8 mouse cellular contexts compared by ENCODE assay signal in the genomic region with DNA sequence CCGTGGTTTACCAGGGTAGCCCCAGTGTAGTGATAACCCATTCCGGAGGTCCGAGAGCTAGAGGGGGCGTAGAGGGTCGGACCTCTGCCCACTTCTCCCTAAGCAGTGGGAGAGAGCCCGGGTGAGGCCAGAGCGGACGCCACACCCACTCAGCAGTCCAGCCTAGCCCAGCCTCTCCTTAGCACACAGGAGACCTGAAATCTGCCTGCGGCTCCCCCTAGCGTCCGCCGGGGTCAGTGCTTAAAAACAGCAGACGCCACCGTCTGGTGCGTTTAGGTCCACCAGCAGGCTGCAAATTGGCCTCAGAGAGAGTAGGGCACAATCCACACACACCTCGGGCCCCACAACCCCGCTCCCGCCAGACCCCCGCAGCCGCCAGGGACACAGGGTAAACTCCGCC. TPM values are rescaled to one million over a fixed set of nuclear protein-coding genes. Genes with fewer than 3 reads are reported as not detected.
A peak's percentile ranks its signal among the peaks of the same experiment; 100 is the strongest.
DNase-seq lines count a peak whose midpoint lies in the region; ATAC-seq and TF ChIP-seq lines count a peak whose summit lies in the region.

No protein-coding gene starts in this region.

- peaks cover 94% of the 10 kb centered on the region for H3K27me3 ChIP-seq in E14TG2a.4 (ENCODE audit: insufficient read depth, low read length)
- no peaks in the 10 kb centered on the region for H3K27me3 ChIP-seq in forebrain, embryonic 15.5 days

- H3K27ac ChIP-seq in forebrain, embryonic 15.5 days (replicated peaks) = no peak overlapping the region

- WGBS in forebrain, embryonic 15.5 days = under 1% methylated on average over 20 of the region's 21 CpGs
- WGBS in lung, adult 2 months = under 1% methylated on average over 21 of the region's 21 CpGs

- H3K4me1 ChIP-seq in E14TG2a.4 (replicated peaks; ENCODE audit: low read depth, low read length) = peaks cover 41% of the 10 kb centered on the region
- H3K4me1 ChIP-seq in forebrain, embryonic 15.5 days = peaks cover 38% of the 10 kb centered on the region
- H3K4me1 ChIP-seq in lung, adult 2 months (ENCODE audit: control insufficient read depth, insufficient read depth, low read length) = peaks cover 4% of the 10 kb centered on the region; the same call in 1 of the 2 replicates

- peak overlapping the region; percentile 31 for H3K9ac ChIP-seq in forebrain, embryonic 15.5 days (replicated peaks)

- intact Hi-C loops in heart, postnatal 25 days (cut with DNase I) = loop anchor here (5.0 kb wide), 2 partner anchors 71 to 141 kb away; partner anchors contain the start of gene Amn

- peak overlapping the region; percentile 49 for H3K4me3 ChIP-seq in E14TG2a.4 (replicated peaks; ENCODE audit: low read length)
- peak overlapping the region; percentile 35 for H3K4me3 ChIP-seq in forebrain, embryonic 15.5 days
- H3K4me3 ChIP-seq in lung, adult 2 months (replicated peaks; ENCODE audit: extremely low read depth, low read depth, low read length) = no peak overlapping the region

- peak; percentile 84 for DNase-seq in cerebellum, adult 11 months
- peak; percentile 82 for DNase-seq in heart, postnatal 25 days (ENCODE audit: low spot score)
- DNase-seq in layer of hippocampus, adult 18-20 months (ENCODE audit: low spot score in 2 of 2) = peak; percentile 77 to 89
- DNase-seq in lung, adult 2 months = peak; percentile 86
- DNase-seq in testis, postnatal 14 days (ENCODE audit: low spot score) = peak; percentile 86

- no peak for TF ChIP-seq POLR2A in lung, adult 2 months (IDR thresholded peaks at IDR 0.05; ENCODE audit: borderline replicate concordance, extremely low read depth, low read depth, low read length)

- TF ChIP-seq CTCF in E14TG2a.4 (conservative IDR thresholded peaks at IDR 0.05; ENCODE audit: low read length) = peak; percentile 88
- peak; percentile 95 for TF ChIP-seq CTCF in lung, adult 2 months (IDR thresholded peaks at IDR 0.05; ENCODE audit: insufficient read depth, low read length)

- peak; percentile 77 for ATAC-seq in forebrain, embryonic 15.5 days (replicated peaks)
- ATAC-seq in neutrophil, adult 5-6 weeks (ENCODE audit: extremely low read depth, insufficient number of reproducible peaks, low FRiP score, poor library complexity, severe bottlenecking) = peak; percentile 67; the same call in 1 of the 2 replicates

- H3K4me2 ChIP-seq in forebrain, embryonic 15.5 days (replicated peaks) = peak overlapping the region; percentile 45

- no peaks in the 10 kb centered on the region for H3K36me3 ChIP-seq in E14TG2a.4 (ENCODE audit: insufficient read depth, low read length)
- no peaks in the 10 kb centered on the region for H3K36me3 ChIP-seq in forebrain, embryonic 15.5 days

- H3K9me3 ChIP-seq in E14TG2a.4 (ENCODE audit: low read length) = no peaks in the 10 kb centered on the region
- H3K9me3 ChIP-seq in forebrain, embryonic 15.5 days = no peaks in the 10 kb centered on the region

RNA-seq across cellular contexts. Expression of gene Exoc3l4, which starts 3.5 kb away (rescaled TPM):
- 1.7 and 2.0 TPM in 2 replicates for polyA plus RNA-seq in forebrain, embryonic 15.5 days (2015; fragmentation: Nextera tagmentation; extraction: Ambion mirVana)
- total RNA-seq in heart, postnatal 25 days (2021) = 1 to 10 TPM; 1.2 to 2.9 TPM
- 1 to 10 TPM; 6.1 to 7.1 TPM for total RNA-seq in layer of hippocampus, adult 18-20 months (2021)
- 34.9 and 46.7 TPM in 2 replicates for polyA plus RNA-seq in lung, adult 2 months (2012; rRNA removed)
- total RNA-seq in neutrophil, adult 5-6 weeks (2017) = 0.61 TPM in 1 of 2 replicates, not detected in the other

RNA-seq across cellular contexts. Expression of gene Lbhd2, which starts 6.7 kb away (rescaled TPM):
- 1.6 and 2.2 TPM in 2 replicates for polyA plus RNA-seq in forebrain, embryonic 15.5 days (2015; fragmentation: Nextera tagmentation; extraction: Ambion mirVana)
- not detected for total RNA-seq in heart, postnatal 25 days (2021)
- 1 to 10 TPM in 1 of 2 experiments, under 1 TPM in 1; 0.53 to 1.2 TPM for total RNA-seq in layer of hippocampus, adult 18-20 months (2021)
- polyA plus RNA-seq in lung, adult 2 months (2012; rRNA removed) = not detected in 2 replicates
- total RNA-seq in neutrophil, adult 5-6 weeks (2017) = not detected in 2 replicates

RNA-seq across cellular contexts. Expression of gene Tnfaip2, which starts 29.0 kb away (rescaled TPM):
- 0.51 and 1.1 TPM in 2 replicates for polyA plus RNA-seq in forebrain, embryonic 15.5 days (2015; fragmentation: Nextera tagmentation; extraction: Ambion mirVana)
- total RNA-seq in heart, postnatal 25 days (2021) = 10 to 100 TPM; 41.7 to 48.7 TPM
- total RNA-seq in layer of hippocampus, adult 18-20 months (2021) = 1 to 10 TPM in 1 of 2 experiments, under 1 TPM in 1; 0.30 to 1.7 TPM
- 31.7 and 43.6 TPM in 2 replicates for polyA plus RNA-seq in lung, adult 2 months (2012; rRNA removed)
- 347 and 441 TPM in 2 replicates for total RNA-seq in neutrophil, adult 5-6 weeks (2017)

RNA-seq across cellular contexts. Expression of gene Cdc42bpb, which starts 35.8 kb away (rescaled TPM):
- 33.9 and 35.5 TPM in 2 replicates for polyA plus RNA-seq in forebrain, embryonic 15.5 days (2015; fragmentation: Nextera tagmentation; extraction: Ambion mirVana)
- 10 to 100 TPM; 57.5 to 60.2 TPM for total RNA-seq in heart, postnatal 25 days (2021)
- total RNA-seq in layer of hippocampus, adult 18-20 months (2021) = 100 to 1,000 TPM; 119 to 124 TPM
- polyA plus RNA-seq in lung, adult 2 months (2012; rRNA removed) = 305 and 359 TPM in 2 replicates
- 3.1 and 4.8 TPM in 2 replicates for total RNA-seq in neutrophil, adult 5-6 weeks (2017)

Comparison
In these comparisons a context has a peak if more than half of its experiments do, and no peak if none do; other contexts are left out.
1. RNA of gene Tnfaip2, which starts 29.0 kb away (total RNA-seq): 347 to 441 TPM in neutrophil, adult 5-6 weeks and 41.7 to 48.7 TPM in heart, postnatal 25 days; 0.30 to 1.7 TPM in layer of hippocampus, adult 18-20 months; every median in the first group is over 10 times any median in the second.
2. Peak in every context shown above with its lines, with median percentiles within 50 percentile points of each other: DNase-seq.